Mouse (Mus musculus): ENCODE measurements at regions not wholly inside any gene's neighbourhood (a gene's known extent, or its start where the extent isn't known, plus 50 kb on each side); places are given as distances from the start of the nearest gene placed in this dataset.

DNA sequence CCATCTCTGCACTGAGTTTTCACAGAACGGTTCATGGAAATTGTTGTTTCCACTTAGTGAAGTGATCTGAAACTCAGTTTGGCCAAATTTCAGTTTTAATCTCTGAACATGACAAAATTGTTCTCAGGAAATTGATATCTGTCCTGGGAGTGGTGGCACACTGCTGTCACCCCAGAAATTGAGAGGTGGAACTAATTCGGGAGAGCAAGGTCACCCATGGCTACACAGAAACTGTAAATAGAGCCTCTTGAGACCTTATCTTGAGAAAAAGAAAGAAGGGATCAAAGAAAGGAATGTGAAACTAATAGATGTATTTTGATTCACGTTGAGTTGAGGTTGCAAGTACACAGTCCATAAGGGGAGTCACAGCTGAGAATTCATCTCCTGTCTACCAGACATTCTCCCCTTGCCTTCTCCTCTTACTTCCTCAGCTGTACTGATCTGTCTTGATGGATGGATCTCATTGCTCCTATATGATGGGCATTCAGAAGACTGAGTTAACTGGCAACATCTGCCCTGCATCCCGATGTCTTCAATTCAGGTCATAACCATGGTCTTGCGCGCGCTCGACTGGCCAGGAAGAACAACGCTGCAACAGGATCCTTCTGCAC lies 120.2 kb upstream of the Atp2b1 start:
- TF ChIP-seq EP300 (IDR thresholded peaks at IDR 0.05; ENCODE audit: low read depth) = no peak
- no peak for TF ChIP-seq CTCF (IDR thresholded peaks at IDR 0.05; ENCODE audit: low read depth)

Data from heart, postnatal 0 days (tissue).